Mouse (Mus musculus) ovary, adult 18-20 months (tissue): Measurements from ENCODE around the gene Gm20917.
"Not testable (repeated sequence)": the region's sequence is repeated elsewhere in the genome, so short reads cannot be mapped to it uniquely, and the experiment has no call there.

ENCODE experiments used
- DNase-seq: peaks from one replicate; pipeline ENCODE4 v3.0.0; 2022; ENCODE audit warnings: low spot score, mixed read lengths

Gene Gm20917

DNA sequence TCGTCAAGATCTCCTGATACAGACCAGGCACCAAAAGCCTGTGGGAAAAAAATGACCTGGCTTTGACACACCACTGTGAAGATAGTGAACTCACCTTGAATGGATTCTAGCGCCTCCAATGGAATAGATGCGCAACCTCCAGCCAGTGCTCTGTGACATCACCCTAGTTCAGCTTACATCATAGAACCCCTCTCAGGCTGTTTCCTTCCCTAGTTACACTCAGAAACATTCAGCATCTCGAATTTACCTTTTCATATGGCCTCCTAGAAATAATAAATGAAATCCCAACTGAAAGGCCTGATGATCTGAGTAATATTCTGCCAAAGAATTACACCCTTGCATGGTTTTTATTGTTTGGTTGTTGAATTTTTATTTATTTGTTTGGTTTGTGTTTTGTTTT is at the start of gene Gm20917:
Gene Gm20917 (minus strand): TSS at position 101 of the 400 bp plus-strand sequence.
- not testable (repeated sequence) for DNase-seq
